Mouse (Mus musculus) stomach, embryonic 14.5 days (tissue): ENCODE data around the gene Tmcc1. TPM values are rescaled to one million over a fixed set of nuclear protein-coding genes. Genes with fewer than 3 reads are reported as not detected.

Experiments used
- ATAC-seq: fragments of 200-750 bp; cut with Nextera tagmentation; 2 replicates; pipeline ENCODE4 v1.8.0; 2017; ENCODE audit warnings: low read depth, moderate TSS enrichment; ENCODE audit not compliant: insufficient number of reproducible peaks, insufficient read depth, low FRiP score
- H3K27ac ChIP-seq: fragments of 300-500 bp; sonication (generic); 2 replicates; pipeline ENCODE4 v1.5.1; 2014; ENCODE audit warnings: mild to moderate bottlenecking, low read length, moderate library complexity, mixed read lengths
- H3K27me3 ChIP-seq: fragments of 300-500 bp; sonication (generic); 2 replicates; pipeline ENCODE4 v1.6.1; 2014; ENCODE audit warnings: low read length, control low read depth, mixed read lengths; ENCODE audit not compliant: control insufficient read depth, insufficient read depth
- H3K36me3 ChIP-seq: fragments of 300-500 bp; sonication (generic); 2 replicates; pipeline ENCODE4 v1.6.1; 2014; ENCODE audit warnings: mild to moderate bottlenecking, control low read depth, low read length, moderate library complexity, mixed read lengths; ENCODE audit not compliant: control insufficient read depth, insufficient read depth
- H3K4me1 ChIP-seq: fragments of 300-500 bp; sonication (generic); 2 replicates; pipeline ENCODE4 v1.6.1; 2014; ENCODE audit warnings: low read length, control low read depth, mixed read lengths; ENCODE audit not compliant: control insufficient read depth, insufficient read depth
- H3K4me2 ChIP-seq: fragments of 300-500 bp; sonication (generic); replicated peaks from 2 replicates; pipeline ENCODE4 v1.6.1; 2014; ENCODE audit warnings: low read depth, low read length, control low read depth
- H3K4me3 ChIP-seq: fragments of 300-500 bp; sonication (generic); 2 replicates; pipeline ENCODE4 v1.5.1; 2014; ENCODE audit warnings: low read depth, low read length, control low read depth
- H3K9ac ChIP-seq: fragments of 300-500 bp; sonication (generic); replicated peaks from 2 replicates; pipeline ENCODE4 v1.6.1; 2014; ENCODE audit warnings: low read depth, mild to moderate bottlenecking, control low read depth, low read length, moderate library complexity, mixed read lengths
- H3K9me3 ChIP-seq: fragments of 300-500 bp; sonication (generic); 2 replicates; pipeline ENCODE4 v1.6.1; 2016; ENCODE audit warnings: low read depth, low read length, control low read depth; ENCODE audit not compliant: control insufficient read depth
- WGBS: fragments of 180-500 bp; shearing (Covaris S2); extraction: QIAGEN DNeasy Blood & Tissue Kit; methylation state at CpG from one replicate; pipeline ENCODE4 v1.1.7; 2014; 5-methylcytosine and 5-hydroxymethylcytosine counted together
- polyA plus RNA-seq: library from polyadenylated mRNA; unstranded; fragments of >200 nt; fragmentation: Nextera tagmentation; extraction: Ambion mirVana; gene quantifications from 2 replicates; pipeline ENCODE4 v1.2.1, GENCODE M21; 2014

The Tmcc1 gene
- polyA plus RNA-seq, 1 experiment from 2014 or later = 20.5 TPM

DNA sequence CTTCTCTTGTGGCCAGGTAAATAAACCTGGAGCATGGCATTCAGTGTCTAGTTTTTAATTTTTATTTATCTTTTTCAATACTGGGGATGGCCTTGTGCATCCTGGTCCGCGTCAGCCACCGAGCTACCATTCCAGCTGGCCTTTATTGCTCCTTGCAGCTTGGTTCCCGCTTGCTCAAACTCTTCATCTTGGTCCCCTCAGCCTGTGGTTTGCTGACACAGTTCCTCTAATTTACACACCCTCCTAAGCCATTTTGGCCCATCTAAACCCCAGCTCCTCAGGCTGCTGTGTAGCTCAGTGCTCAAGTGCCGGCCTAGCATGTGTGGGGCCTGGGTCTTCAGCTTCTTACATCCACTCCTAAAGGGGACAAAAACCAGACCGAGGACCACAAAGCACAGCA is 179.2 kb downstream of the Tmcc1 start:
- no peak overlapping the region for H3K27ac ChIP-seq
- WGBS = 78% methylated on average over 6 of the region's 6 CpGs

GRCm38 (mm10) chr6:116013687-116014086 is 179.6 kb downstream of the Tmcc1 start:
- no peak overlapping the region for H3K4me2 ChIP-seq
- no peak overlapping the region for H3K9ac ChIP-seq
- ATAC-seq = no peak
- no peaks in the 10 kb centered on the region for H3K9me3 ChIP-seq
- no peaks in the 10 kb centered on the region for H3K4me1 ChIP-seq
- whole genome bisulfite sequencing = 55% methylated on average over 3 of the region's 3 CpGs
- no peaks in the 10 kb centered on the region for H3K27me3 ChIP-seq
- H3K27ac ChIP-seq = no peak overlapping the region
- H3K36me3 ChIP-seq = no peaks in the 10 kb centered on the region
- H3K4me3 ChIP-seq = no peak overlapping the region

More for the DNA sequence above, 179.2 kb downstream of the Tmcc1 start:
- H3K4me3 ChIP-seq = no peak overlapping the region
- H3K9ac ChIP-seq = no peak overlapping the region
- ATAC-seq = no peak
- no peaks in the 10 kb centered on the region for H3K36me3 ChIP-seq
- no peaks in the 10 kb centered on the region for H3K9me3 ChIP-seq
- H3K4me2 ChIP-seq = no peak overlapping the region
- H3K27me3 ChIP-seq = no peaks in the 10 kb centered on the region
- no peaks in the 10 kb centered on the region for H3K4me1 ChIP-seq

GRCm38 (mm10) chr6:116010541-116010940 is 182.7 kb downstream of the Tmcc1 start:
- no peak for ATAC-seq
- H3K4me1 ChIP-seq = no peaks in the 10 kb centered on the region
- H3K27ac ChIP-seq = no peak overlapping the region
- no peaks in the 10 kb centered on the region for H3K36me3 ChIP-seq
- H3K4me3 ChIP-seq = no peak overlapping the region
- no peak overlapping the region for H3K4me2 ChIP-seq
- H3K9ac ChIP-seq = no peak overlapping the region
- no peaks in the 10 kb centered on the region for H3K27me3 ChIP-seq
- 3% methylated on average over 6 of the region's 6 CpGs for WGBS
- no peaks in the 10 kb centered on the region for H3K9me3 ChIP-seq

- H3K36me3 ChIP-seq = no peaks in the 10 kb centered on the region
- no peaks in the 10 kb centered on the region for H3K27me3 ChIP-seq
- no peak overlapping the region for H3K4me3 ChIP-seq
- H3K9me3 ChIP-seq = no peaks in the 10 kb centered on the region
- no peak overlapping the region for H3K27ac ChIP-seq
- H3K9ac ChIP-seq = no peak overlapping the region
- H3K4me2 ChIP-seq = no peak overlapping the region
- H3K4me1 ChIP-seq = no peaks in the 10 kb centered on the region
- ATAC-seq = no peak; the same call in 1 of the 2 replicates
- 63% methylated on average over 12 of the region's 12 CpGs for WGBS
Observed at GRCm38 (mm10) chr6:116009426-116009825, 183.9 kb downstream of the Tmcc1 start.

DNA sequence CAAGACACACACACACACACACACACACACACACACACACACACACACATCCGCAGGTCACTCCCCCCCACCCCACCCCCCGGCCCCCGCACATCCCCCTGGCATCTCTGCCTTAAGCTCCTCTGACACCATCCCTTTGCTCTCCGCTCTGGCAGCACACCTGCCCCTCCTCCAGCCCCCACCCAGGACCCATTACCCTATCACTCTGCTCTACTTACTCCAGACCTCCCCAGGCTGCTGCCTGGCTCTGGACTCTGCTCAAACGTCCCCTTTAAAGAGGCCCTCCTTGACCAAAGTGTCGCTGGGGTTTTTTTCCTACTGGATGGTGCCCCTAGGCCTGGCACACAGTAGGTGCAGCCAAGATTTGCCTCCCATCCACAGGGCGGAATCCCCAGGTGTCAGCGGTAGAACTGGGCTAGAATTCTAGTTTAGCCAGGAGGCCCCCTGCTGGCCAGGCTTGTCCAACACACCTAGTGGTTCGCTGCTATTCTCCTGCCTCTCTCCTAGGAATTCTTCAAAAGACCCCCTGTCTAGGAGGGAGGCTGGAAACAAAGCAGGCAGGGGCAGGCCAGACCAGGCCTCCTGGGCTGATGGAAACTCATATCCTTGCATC is 185.6 kb downstream of the Tmcc1 start:
- Histone ChIP-seq H3K9ac (no peak overlapping the region), H3K9me3 (no peaks in the 10 kb centered on the region), H3K27me3 (no peaks in the 10 kb centered on the region), H3K4me3 (no peak overlapping the region), H3K4me2 (no peak overlapping the region), H3K36me3 (no peaks in the 10 kb centered on the region), H3K27ac (no peak overlapping the region), H3K4me1 (0 out of 2 replicates have a peak, but pooled peaks cover 8% of the 10 kb centered on the region)
- 28% methylated on average over 9 of the region's 9 CpGs for WGBS
- ATAC-seq = no peak

GRCm38 (mm10) chr6:116006731-116007130 is 186.6 kb downstream of the Tmcc1 start:
- no peak overlapping the region for H3K9ac ChIP-seq
- 26% methylated on average over 9 of the region's 9 CpGs for WGBS
- 0 out of 2 replicates have a peak, but pooled peaks have one; percentile 19 for ATAC-seq
- H3K9me3 ChIP-seq = no peaks in the 10 kb centered on the region
- no peaks in the 10 kb centered on the region for H3K27me3 ChIP-seq
- no peak overlapping the region for H3K4me3 ChIP-seq
- peak overlapping the region; percentile 49 for H3K27ac ChIP-seq
- 0 out of 2 replicates have a peak, but pooled peaks cover 8% of the 10 kb centered on the region for H3K4me1 ChIP-seq
- H3K36me3 ChIP-seq = no peaks in the 10 kb centered on the region
- no peak overlapping the region for H3K4me2 ChIP-seq

DNA sequence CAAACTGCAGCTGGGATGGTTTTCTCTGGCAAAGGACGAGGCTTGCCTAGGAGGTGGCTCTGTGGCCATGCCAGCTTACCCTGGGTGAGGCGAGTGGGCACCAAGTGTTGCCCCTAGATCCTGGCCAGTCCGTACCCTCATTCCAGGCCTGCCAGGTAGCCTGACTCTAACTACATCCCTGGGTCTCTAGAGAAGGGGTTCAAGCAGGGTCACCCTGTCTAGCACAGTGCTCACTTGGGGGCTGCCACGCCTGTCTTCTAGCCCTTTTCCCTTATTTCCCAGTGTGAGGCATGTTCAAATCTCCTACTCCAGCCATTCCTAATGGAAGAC is 187.4 kb downstream of the Tmcc1 start:
- H3K4me1 ChIP-seq = 0 out of 2 replicates have a peak, but pooled peaks cover 8% of the 10 kb centered on the region
- H3K4me2 ChIP-seq = no peak overlapping the region
- no peak overlapping the region for H3K4me3 ChIP-seq
- H3K27me3 ChIP-seq = no peaks in the 10 kb centered on the region
- no peaks in the 10 kb centered on the region for H3K9me3 ChIP-seq
- 89% methylated on average over 4 of the region's 4 CpGs for whole genome bisulfite sequencing
- ATAC-seq = no peak
- peak overlapping the region; percentile 49; the same call in 1 of the 2 replicates for H3K27ac ChIP-seq
- no peaks in the 10 kb centered on the region for H3K36me3 ChIP-seq
- H3K9ac ChIP-seq = 0 out of 2 replicates have a peak overlapping the region, but pooled peaks have one; percentile 3

DNA sequence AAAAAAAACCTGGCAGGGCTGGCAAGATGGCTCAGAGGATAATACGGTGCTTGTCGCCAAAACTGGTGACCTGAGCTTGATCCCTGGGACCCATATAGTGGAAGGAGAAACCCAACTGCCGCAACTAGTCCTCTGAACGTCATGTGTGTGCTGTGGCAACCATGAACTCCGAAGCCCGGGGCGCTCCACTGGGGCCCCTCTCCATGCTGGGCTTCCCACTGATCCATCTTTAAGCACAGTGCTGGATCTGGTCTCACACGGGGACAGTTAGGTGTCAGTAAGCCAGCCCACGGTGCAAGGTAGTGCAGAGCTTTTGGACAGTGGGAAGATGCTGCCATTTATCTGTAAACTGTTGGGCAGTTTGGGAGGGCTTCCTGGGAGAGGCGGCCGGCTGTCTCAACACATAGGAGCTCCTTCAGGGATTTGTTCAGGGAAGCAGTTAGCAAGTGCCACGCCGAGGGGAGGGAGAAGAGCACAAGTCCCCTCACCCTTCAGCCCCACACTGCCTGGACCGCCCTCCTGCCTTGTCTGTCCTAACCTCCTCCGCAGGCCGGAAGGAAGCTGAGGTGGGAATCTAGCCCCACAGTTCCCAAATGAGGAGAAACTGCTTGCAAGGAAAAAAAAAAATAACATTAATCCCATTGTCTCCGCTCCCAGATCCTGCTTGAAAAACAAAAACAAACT is 187.9 kb downstream of the Tmcc1 start:
- H3K4me3 ChIP-seq = no peak overlapping the region
- no peaks in the 10 kb centered on the region for H3K27me3 ChIP-seq
- H3K9ac ChIP-seq = no peak overlapping the region
- no peaks in the 10 kb centered on the region for H3K9me3 ChIP-seq
- 76% methylated on average over 17 of the region's 17 CpGs for WGBS
- H3K36me3 ChIP-seq = no peaks in the 10 kb centered on the region
- H3K27ac ChIP-seq = no peak overlapping the region; the same call in 1 of the 2 replicates
- ATAC-seq = no peak
- no peak overlapping the region for H3K4me2 ChIP-seq
- H3K4me1 ChIP-seq = 0 out of 2 replicates have a peak, but pooled peaks cover 8% of the 10 kb centered on the region
